Comparison of ENCODE assay signal across 23 mouse cellular contexts in genomic region chr15:25942415-25942814, GRCm38 (mm10). TPM values are rescaled to one million over a fixed set of nuclear protein-coding genes. Genes with fewer than 3 reads are reported as not detected.
DNase-seq lines count a peak whose midpoint lies in the region; ATAC-seq and TF ChIP-seq lines count a peak whose summit lies in the region.
"Had no signal": no experiment of that assay in that cellular context is flagged by ENCODE, and none has a peak within 500 bp of the region (broad histone marks: within the 10 kb centered on the region; RNA-seq: fewer than 3 reads in every experiment).

No protein-coding gene starts in this region.

- DNase-seq in heart, postnatal 10 days, result no peak
- peak; percentile 36 for DNase-seq in MEL (ENCODE audit: low read depth, low spot score)
- no peak for DNase-seq in thymus, postnatal 25 days
- DNase-seq: adrenal gland, postnatal 14 days; cerebellum, postnatal 10 days; gastrocnemius, postnatal 25 days; kidney, postnatal 10 days; layer of hippocampus, postnatal 36 days; lung, postnatal 10 days; midbrain, embryonic 14.5 days; spleen, adult 18-20 months had no signal

- WGBS in heart, embryonic 13.5 days, result 33% methylated on average over 4 of the region's 4 CpGs
- WGBS in heart, embryonic 16.5 days, result 43% methylated on average over 4 of the region's 4 CpGs

- H3K27ac ChIP-seq in heart, embryonic 13.5 days (replicated peaks), result peak overlapping the region; percentile 92
- H3K27ac ChIP-seq in MEL (ENCODE audit: control insufficient read depth, low read depth, low read length), result no peak overlapping the region
- peak overlapping the region; percentile 98 for H3K27ac ChIP-seq in heart, embryonic 16.5 days (ENCODE audit: low read length)
- H3K27ac ChIP-seq: embryonic facial prominence, embryonic 13.5 days; hindbrain, embryonic 12.5 days; layer of hippocampus, adult 2 months; limb, embryonic 13.5 days had no signal

- peak overlapping the region; percentile 63 for H3K4me2 ChIP-seq in heart, embryonic 13.5 days
- peak overlapping the region; percentile 63 for H3K4me2 ChIP-seq in heart, embryonic 16.5 days (ENCODE audit: low read depth, low read length)
- H3K4me2 ChIP-seq: embryonic facial prominence, embryonic 13.5 days; hindbrain, embryonic 12.5 days; limb, embryonic 13.5 days had no signal

- peak overlapping the region; percentile 56 for H3K4me3 ChIP-seq in heart, embryonic 13.5 days
- H3K4me3 ChIP-seq in MEL (ENCODE audit: control insufficient read depth in 1 of 2, insufficient read depth in 1 of 2, low read depth in 2 of 2, low read length in 2 of 2), result peak overlapping the region; percentile 3 to 65; a peak in 3 of 4 replicates
- peak overlapping the region; percentile 60 for H3K4me3 ChIP-seq in heart, embryonic 16.5 days (ENCODE audit: low read length)
- H3K4me3 ChIP-seq: embryonic facial prominence, embryonic 13.5 days; hindbrain, embryonic 12.5 days; layer of hippocampus, adult 2 months; limb, embryonic 13.5 days; myocyte had no signal

- H3K4me1 ChIP-seq in heart, embryonic 13.5 days, result peaks cover 51% of the 10 kb centered on the region
- H3K4me1 ChIP-seq in MEL (ENCODE audit: control insufficient read depth in 1 of 2, insufficient read depth in 2 of 2, low read length in 2 of 2), result peaks cover 10 to 17% of the 10 kb centered on the region in 2 experiments
- H3K4me1 ChIP-seq in heart, embryonic 16.5 days (ENCODE audit: control insufficient read depth, insufficient read depth, low read length), result peaks cover 16% of the 10 kb centered on the region

- TF ChIP-seq EP300 in MEL (IDR thresholded peaks at IDR 0.05; ENCODE audit: low read depth in 1 of 2, low read length in 2 of 2), result peak in 1 of 2 experiments; percentile 48; a peak in 1 of 4 replicates

- no peaks in the 10 kb centered on the region for H3K79me2 ChIP-seq in MEL (ENCODE audit: control insufficient read depth, insufficient read depth, low read length, poor library complexity)

- H3K9me3 ChIP-seq in heart, embryonic 13.5 days, result no peaks in the 10 kb centered on the region
- no peaks in the 10 kb centered on the region for H3K9me3 ChIP-seq in MEL (replicated peaks; ENCODE audit: insufficient read depth, low read length)
- no peaks in the 10 kb centered on the region for H3K9me3 ChIP-seq in heart, embryonic 16.5 days (replicated peaks; ENCODE audit: control insufficient read depth, low read length)
- H3K9me3 ChIP-seq: embryonic facial prominence, embryonic 13.5 days; hindbrain, embryonic 12.5 days; limb, embryonic 13.5 days had no signal

- no peak for ATAC-seq in heart, embryonic 13.5 days (ENCODE audit: extremely low read depth, insufficient number of reproducible peaks, low FRiP score, low TSS enrichment)
- no peak for ATAC-seq in heart, embryonic 16.5 days (replicated peaks; ENCODE audit: extremely low read depth, insufficient read depth, low FRiP score)
- peak; percentile 71 for ATAC-seq in megakaryocyte-erythroid progenitor cell, adult 5-6 weeks (replicated peaks; ENCODE audit: low FRiP score, low TSS enrichment, poor library complexity, severe bottlenecking)
- ATAC-seq in granulocyte monocyte progenitor cell, adult 5-6 weeks (replicated peaks; ENCODE audit: poor library complexity, severe bottlenecking), result no peak
- ATAC-seq: forebrain, embryonic 14.5 days; inflammation-experienced regulatory T-cells, adult 6 months; Patski had no signal

- no peak for TF ChIP-seq POLR2A in MEL (IDR thresholded peaks at IDR 0.05; ENCODE audit: control insufficient read depth in 1 of 2, insufficient read depth in 1 of 2, low read depth in 1 of 2, low read length in 2 of 2, poor library complexity in 1 of 2)

- no peak for TF ChIP-seq CTCF in MEL (IDR thresholded peaks at IDR 0.05 in 2 of 3, conservative IDR thresholded peaks at IDR 0.05 in 1 of 3; ENCODE audit: control insufficient read depth in 1 of 3, insufficient read depth in 1 of 3, low read depth in 2 of 3, low read length in 3 of 3, poor library complexity in 1 of 3, severe bottlenecking in 1 of 3)

- intact Hi-C loops in heart, postnatal 10 days (cut with DNase I), result loop anchor here (5.0 kb wide), 1 partner anchor 40 kb away; no protein-coding TSS in a partner anchor

- TF ChIP-seq RAD21 in MEL (IDR thresholded peaks at IDR 0.05; ENCODE audit: low read depth, low read length), result no peak

- peak overlapping the region; percentile 77 for H3K9ac ChIP-seq in heart, embryonic 13.5 days
- H3K9ac ChIP-seq in MEL (ENCODE audit: control insufficient read depth, low read depth, low read length, poor library complexity, severe bottlenecking), result no peak overlapping the region
- H3K9ac ChIP-seq in heart, embryonic 16.5 days (ENCODE audit: low read length), result peak overlapping the region; percentile 67
- H3K9ac ChIP-seq: embryonic facial prominence, embryonic 13.5 days; hindbrain, embryonic 12.5 days; limb, embryonic 13.5 days had no signal

- H3K36me3 ChIP-seq in heart, embryonic 13.5 days, result no peaks in the 10 kb centered on the region
- H3K36me3 ChIP-seq in MEL (ENCODE audit: control insufficient read depth in 1 of 2, insufficient read depth in 2 of 2, low read length in 2 of 2), result peaks cover 0 to 10% of the 10 kb centered on the region in 2 experiments; a peak in 2 of 4 replicates
- no peaks in the 10 kb centered on the region for H3K36me3 ChIP-seq in heart, embryonic 16.5 days (ENCODE audit: control insufficient read depth, insufficient read depth)
- H3K36me3 ChIP-seq: embryonic facial prominence, embryonic 13.5 days; hindbrain, embryonic 12.5 days; limb, embryonic 13.5 days had no signal

- H3K27me3 ChIP-seq in heart, embryonic 13.5 days (replicated peaks), result no peaks in the 10 kb centered on the region
- no peaks in the 10 kb centered on the region for H3K27me3 ChIP-seq in MEL (ENCODE audit: control insufficient read depth in 1 of 2, insufficient read depth in 2 of 2, low read length in 2 of 2)
- no peaks in the 10 kb centered on the region for H3K27me3 ChIP-seq in heart, embryonic 16.5 days (ENCODE audit: control insufficient read depth, insufficient read depth, low read length)
- H3K27me3 ChIP-seq: hindbrain, embryonic 12.5 days; Patski had no signal

TF ChIP-seq in MEL, 35 proteins besides CTCF, POLR2A, EP300 and RAD21:
- TF ChIP-seq UBTF (IDR thresholded peaks at IDR 0.05; ENCODE audit: borderline replicate concordance, insufficient read depth, low read depth, low read length), result no peak
- peak; percentile 89 for TF ChIP-seq USF1 (IDR thresholded peaks at IDR 0.05; ENCODE audit: low read depth, low read length)
- TF ChIP-seq MEF2A (IDR thresholded peaks at IDR 0.05; ENCODE audit: extremely low read depth, insufficient replicate concordance, low read depth, low read length, poor library complexity, severe bottlenecking), result peak; percentile 69; the same call in 1 of the 2 replicates
- TF ChIP-seq ZC3H11A (IDR thresholded peaks at IDR 0.05; ENCODE audit: low read depth, low read length), result no peak
- TF ChIP-seq ETS1 (IDR thresholded peaks at IDR 0.05; ENCODE audit: low read depth, low read length), result peak; percentile 96
- peak; percentile 86 for TF ChIP-seq ZNF384 (IDR thresholded peaks at IDR 0.05; ENCODE audit: low read depth, low read length)
- TF ChIP-seq GATA1 (IDR thresholded peaks at IDR 0.05; ENCODE audit: low read depth, low read length), result peak; percentile 53; the same call in 1 of the 2 replicates
- TF ChIP-seq MAZ (IDR thresholded peaks at IDR 0.05; ENCODE audit: low read depth, low read length), result no peak
- 0 out of 2 replicates have a peak, but pooled peaks have one; percentile 61 for TF ChIP-seq MYC (IDR thresholded peaks at IDR 0.05; ENCODE audit: low read depth, low read length)
- TF ChIP-seq MAFK (IDR thresholded peaks at IDR 0.05; ENCODE audit: borderline replicate concordance, low read depth, low read length), result 0 out of 2 replicates have a peak, but pooled peaks have one; percentile 15
- TF ChIP-seq MAX (IDR thresholded peaks at IDR 0.05; ENCODE audit: low read length), result peak; percentile 58
- TF ChIP-seq SIN3A (IDR thresholded peaks at IDR 0.05; ENCODE audit: low read length), result peak; percentile 69
- no peak for TF ChIP-seq TAL1 (IDR thresholded peaks at IDR 0.05; ENCODE audit: low read length)
- TF ChIP-seq BHLHE40 (IDR thresholded peaks at IDR 0.05; ENCODE audit: borderline replicate concordance, low read depth, low read length), result peak; percentile 96
- peak; percentile 90 for TF ChIP-seq MXI1 (IDR thresholded peaks at IDR 0.05; ENCODE audit: low read depth, low read length)
- TF ChIP-seq RCOR1 (IDR thresholded peaks at IDR 0.05; ENCODE audit: low read depth, low read length), result peak; percentile 48
- peak; percentile 23; the same call in 1 of the 2 replicates for TF ChIP-seq TCF12 (IDR thresholded peaks at IDR 0.05; ENCODE audit: low read depth, low read length)
- no peak for TF ChIP-seq KAT2A (conservative IDR thresholded peaks at IDR 0.05; ENCODE audit: low read depth, low read length)
- TF ChIP-seq USF2 (IDR thresholded peaks at IDR 0.05; ENCODE audit: borderline replicate concordance in 1 of 2, insufficient read depth in 1 of 2, low read depth in 1 of 2, low read length in 2 of 2), result peak in 1 of 2 experiments; percentile 58; a peak in 1 of 4 replicates
- no peak for TF ChIP-seq NRF1 (IDR thresholded peaks at IDR 0.05; ENCODE audit: insufficient read depth, low read depth, low read length, poor library complexity, severe bottlenecking)
- no peak for TF ChIP-seq E2F4 (IDR thresholded peaks at IDR 0.05; ENCODE audit: borderline replicate concordance, low read depth, low read length)

RNA-seq across cellular contexts. Expression of gene Zfp622, which starts 41.8 kb away (rescaled TPM):
- 16.4 and 20.9 TPM in 2 replicates for polyA plus RNA-seq in heart, embryonic 13.5 days (2015; fragmentation: Nextera tagmentation; extraction: Ambion mirVana)
- 10 to 100 TPM; 22.1 to 26.8 TPM for total RNA-seq in heart, postnatal 10 days (2021)
- 66.8 and 77.2 TPM in 2 replicates for total RNA-seq in MEL (2012; rRNA removed)
- 100 to 1,000 TPM in 1 of 2 experiments, not detected in 1; 106 TPM for polyA plus RNA-seq in MEL (2012; ENCODE audit: insufficient read depth in 1 of 2, insufficient read length in 2 of 2, low read depth in 1 of 2, low replicate concordance in 2 of 2, missing spikeins in 1 of 2)
- polyA plus RNA-seq in heart, embryonic 16.5 days (2015; fragmentation: Nextera tagmentation; extraction: Ambion mirVana), result 16.8 and 18.1 TPM in 2 replicates
- 41.5 and 46.7 TPM in 2 replicates for total RNA-seq in megakaryocyte-erythroid progenitor cell, adult 5-6 weeks (2014; fragmentation: Nextera tagmentation)
- total RNA-seq in megakaryocyte-erythroid progenitor cell, adult 5-6 weeks (2017), result 101 and 106 TPM in 2 replicates
- 49.4 and 59.8 TPM in 2 replicates for total RNA-seq in granulocyte monocyte progenitor cell, adult 5-6 weeks (2014; fragmentation: Nextera tagmentation)
- total RNA-seq in granulocyte monocyte progenitor cell, adult 5-6 weeks (2017), result 55.9 and 90.9 TPM in 2 replicates
